Mouse (Mus musculus) hindbrain, embryonic 12.5 days (tissue): ENCODE data around the gene Sycp2l. TPM values are rescaled to one million over a fixed set of nuclear protein-coding genes. Genes with fewer than 3 reads are reported as not detected.

ENCODE experiments used
- ATAC-seq: fragments of 200-750 bp; cut with Nextera tagmentation; 2 replicates; pipeline ENCODE4 v1.8.0; 2017; ENCODE audit warnings: moderate TSS enrichment; ENCODE audit not compliant: low FRiP score
- H3K27ac ChIP-seq: fragments of 300-500 bp; sonication (generic); 2 replicates; pipeline ENCODE4 v1.5.1; 2016; ENCODE audit warnings: mild to moderate bottlenecking
- H3K27me3 ChIP-seq: fragments of 300-500 bp; sonication (generic); 2 replicates; pipeline ENCODE4 v1.6.1; 2016; ENCODE audit warnings: mild to moderate bottlenecking
- H3K36me3 ChIP-seq: fragments of 300-500 bp; sonication (generic); 2 replicates; pipeline ENCODE4 v1.6.1; 2016; ENCODE audit warnings: mild to moderate bottlenecking
- H3K4me1 ChIP-seq: fragments of 300-500 bp; sonication (generic); 2 replicates; pipeline ENCODE4 v1.6.1; 2016
- H3K4me2 ChIP-seq: fragments of 300-500 bp; sonication (generic); replicated peaks from 2 replicates; pipeline ENCODE4 v1.6.1; 2016; ENCODE audit warnings: mild to moderate bottlenecking
- H3K4me3 ChIP-seq: fragments of 300-500 bp; sonication (generic); 2 replicates; pipeline ENCODE4 v1.5.1; 2016; ENCODE audit warnings: mild to moderate bottlenecking
- H3K9ac ChIP-seq: fragments of 300-500 bp; sonication (generic); 2 replicates; pipeline ENCODE4 v1.6.1; 2016; ENCODE audit warnings: mild to moderate bottlenecking, moderate library complexity
- H3K9me3 ChIP-seq: fragments of 300-500 bp; sonication (generic); replicated peaks from 2 replicates; pipeline ENCODE4 v1.6.1; 2016; ENCODE audit warnings: mild to moderate bottlenecking
- WGBS: fragments of 180-500 bp; shearing (Covaris S2); methylation state at CpG from one replicate; pipeline ENCODE4 v1.1.7; 2016; 5-methylcytosine and 5-hydroxymethylcytosine counted together
- polyA plus RNA-seq: library from polyadenylated mRNA; unstranded; fragments of >200 nt; fragmentation: Nextera tagmentation; extraction: Ambion mirVana; gene quantifications from 2 replicates; pipeline ENCODE4 v1.2.1, GENCODE M21; 2016

Gene Sycp2l
- polyA plus RNA-seq, 1 experiment from 2014 or later, result not detected

DNA sequence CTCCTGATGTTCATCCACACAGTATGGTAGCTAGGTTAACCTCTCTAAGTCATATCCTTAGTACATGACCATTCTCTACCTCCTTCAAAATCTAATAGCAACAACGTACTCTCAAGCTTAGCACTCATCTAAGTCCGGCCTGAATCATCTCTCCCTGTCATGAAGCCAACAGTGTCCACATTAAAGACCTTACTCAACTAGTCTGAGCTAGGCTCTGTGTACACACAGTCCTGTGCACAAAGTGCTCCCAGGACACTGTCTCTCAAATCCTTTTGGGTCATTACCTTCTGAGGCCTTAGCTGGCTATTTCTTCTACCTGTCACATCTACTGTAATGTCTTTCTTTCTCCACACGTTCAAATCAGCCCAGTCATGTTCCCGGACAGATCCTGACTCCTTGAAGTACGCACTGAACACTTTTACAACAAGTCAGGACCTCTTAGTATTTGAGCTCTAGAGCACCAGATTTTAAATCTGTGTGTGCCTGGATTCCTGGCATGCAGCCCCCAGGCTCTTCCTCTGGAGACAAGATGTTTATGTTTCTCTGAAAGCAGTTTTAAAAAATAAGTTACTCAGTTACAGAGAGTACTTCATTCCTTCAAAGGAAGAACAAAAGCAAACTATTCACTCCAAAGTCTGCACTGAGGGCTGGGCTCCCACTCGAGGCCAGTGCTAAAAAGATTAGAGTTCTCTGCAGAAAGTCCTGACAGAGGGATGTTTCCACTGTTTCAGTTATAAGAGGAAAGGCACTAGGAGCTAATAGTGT is 98.6 kb downstream of the Sycp2l start:
- H3K4me3 ChIP-seq, result no peak overlapping the region
- no peaks in the 10 kb centered on the region for H3K36me3 ChIP-seq
- WGBS, result 80% methylated on average over 6 of the region's 6 CpGs
- no peaks in the 10 kb centered on the region for H3K4me1 ChIP-seq
- H3K27me3 ChIP-seq, result no peaks in the 10 kb centered on the region
- H3K9me3 ChIP-seq, result no peaks in the 10 kb centered on the region
- no peak for ATAC-seq
- no peak overlapping the region for H3K27ac ChIP-seq
- no peak overlapping the region for H3K4me2 ChIP-seq
- H3K9ac ChIP-seq, result no peak overlapping the region

DNA sequence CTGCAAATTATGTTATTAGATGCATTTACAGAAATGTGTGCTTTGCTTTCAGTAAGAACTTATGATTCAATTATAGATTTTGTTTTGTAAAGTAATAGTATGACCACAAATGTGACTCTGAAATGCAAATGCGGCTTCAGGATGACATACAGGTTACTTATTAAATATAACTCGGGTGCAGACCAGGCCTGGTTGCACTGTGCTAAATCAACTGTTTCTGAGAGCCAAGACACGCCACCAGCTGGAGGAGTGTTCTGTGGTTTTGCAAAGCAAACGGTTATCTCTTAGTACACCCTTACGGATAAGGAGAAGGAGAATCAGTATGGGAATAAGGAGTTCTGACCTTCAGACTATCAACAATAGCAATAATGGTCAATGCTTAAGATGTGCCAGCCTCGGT is 101.6 kb downstream of the Sycp2l start:
- no peak for ATAC-seq
- WGBS, result 91% methylated on average over 6 of the region's 6 CpGs
- H3K9me3 ChIP-seq, result peaks cover 3% of the 10 kb centered on the region

DNA sequence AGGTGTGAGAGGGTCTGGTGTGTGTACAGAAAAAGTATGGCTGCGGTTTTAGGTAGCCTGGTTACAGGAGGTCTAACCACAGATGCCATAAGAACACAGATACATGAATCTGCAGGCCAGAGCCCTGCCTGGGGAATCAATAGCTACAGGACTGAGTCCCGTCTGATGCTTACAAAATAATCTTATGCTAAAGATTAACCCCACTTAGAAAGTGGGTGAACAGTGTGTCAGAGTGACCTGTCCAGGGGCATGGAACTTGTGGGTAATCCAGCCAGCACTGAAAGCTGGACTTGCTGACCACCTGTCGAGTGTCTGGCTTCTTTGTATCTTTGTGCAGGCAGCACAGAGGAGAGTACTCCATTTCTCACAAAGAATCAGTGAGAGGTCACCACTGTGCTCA is 102.1 kb downstream of the Sycp2l start:
- Histone ChIP-seq H3K27me3 (no peaks in the 10 kb centered on the region), H3K4me3 (no peak overlapping the region), H3K9ac (no peak overlapping the region), H3K36me3 (no peaks in the 10 kb centered on the region), H3K4me1 (peaks cover 11% of the 10 kb centered on the region; the same call in 1 of the 2 replicates), H3K27ac (no peak overlapping the region), H3K9me3 (peaks cover 8% of the 10 kb centered on the region), H3K4me2 (no peak overlapping the region)
- no peak for ATAC-seq
- 78% methylated on average over 3 of the region's 3 CpGs for WGBS

More for the DNA sequence above, 101.6 kb downstream of the Sycp2l start:
- Histone ChIP-seq H3K4me2 (no peak overlapping the region), H3K9ac (no peak overlapping the region), H3K4me3 (no peak overlapping the region), H3K4me1 (peaks cover 11% of the 10 kb centered on the region; the same call in 1 of the 2 replicates), H3K27ac (no peak overlapping the region), H3K36me3 (no peaks in the 10 kb centered on the region), H3K27me3 (no peaks in the 10 kb centered on the region)

DNA sequence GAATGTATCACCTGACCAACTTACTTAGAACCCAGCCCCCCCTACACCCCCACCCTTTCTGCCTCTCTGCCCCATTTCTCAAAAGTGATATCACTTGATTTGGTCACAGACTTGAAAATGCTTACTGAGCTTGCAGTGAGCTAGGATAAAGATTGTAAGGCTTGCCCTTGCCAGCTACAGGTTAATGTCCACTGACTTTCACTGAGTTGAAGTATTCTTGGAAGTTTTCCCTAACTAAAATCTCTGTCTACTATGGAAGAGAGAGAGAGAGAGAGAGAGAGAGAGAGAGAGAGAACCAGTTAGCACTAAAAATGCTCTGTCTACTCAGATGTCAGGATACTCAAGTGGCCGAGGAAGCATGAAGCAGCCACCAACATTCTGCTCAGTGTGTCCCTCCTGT is 104.9 kb downstream of the Sycp2l start:
- Histone ChIP-seq H3K4me2 (peak overlapping the region; percentile 49), H3K9ac (peak overlapping the region; percentile 77; the same call in 1 of the 2 replicates), H3K4me3 (peak overlapping the region; percentile 73), H3K36me3 (no peaks in the 10 kb centered on the region), H3K27me3 (no peaks in the 10 kb centered on the region), H3K27ac (no peak overlapping the region), H3K9me3 (peaks cover 30% of the 10 kb centered on the region), H3K4me1 (peaks cover 11% of the 10 kb centered on the region; the same call in 1 of the 2 replicates)
- 27% methylated on average over 1 of the region's 1 CpGs for WGBS
- no peak for ATAC-seq

DNA sequence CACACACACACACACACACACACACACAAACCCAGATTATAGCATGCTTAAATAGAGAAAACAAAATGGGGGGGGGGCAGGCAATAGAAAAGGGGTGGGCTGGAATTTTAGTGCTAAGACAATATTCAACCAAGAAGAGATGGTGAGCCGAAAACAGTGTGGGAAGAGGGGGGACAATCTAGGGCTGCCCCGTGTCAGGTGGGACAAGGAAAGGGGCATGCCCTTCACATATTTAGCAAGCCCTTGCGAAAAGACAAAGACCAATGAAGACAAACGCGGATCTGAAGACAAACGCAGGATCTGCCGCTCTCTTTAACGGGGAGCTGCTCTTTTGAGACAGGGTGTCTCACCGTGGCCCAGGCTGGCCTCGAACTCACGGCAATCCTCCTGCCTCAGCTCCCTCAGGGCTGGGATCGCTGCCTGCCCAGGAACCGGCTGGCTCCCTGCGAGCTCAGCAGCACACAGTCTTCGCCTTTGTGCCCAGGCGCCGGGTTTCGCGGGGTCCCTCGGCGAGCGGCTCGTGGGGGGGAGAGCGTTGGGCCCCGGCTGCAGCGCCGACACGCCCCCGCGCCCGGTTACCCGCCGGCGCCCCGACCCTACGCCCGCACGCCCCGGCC is 105.7 kb downstream of the Sycp2l start:
- Histone ChIP-seq H3K4me3 (peak overlapping the region; percentile 73), H3K9ac (peak overlapping the region; percentile 77), H3K27me3 (no peaks in the 10 kb centered on the region), H3K9me3 (peaks cover 32% of the 10 kb centered on the region), H3K4me2 (peak overlapping the region; percentile 49), H3K27ac (peak overlapping the region; percentile 80), H3K36me3 (no peaks in the 10 kb centered on the region), H3K4me1 (peaks cover 11% of the 10 kb centered on the region; the same call in 1 of the 2 replicates)
- ATAC-seq, result peak; percentile 89
- WGBS, result 3% methylated on average over 35 of the region's 39 CpGs

DNA sequence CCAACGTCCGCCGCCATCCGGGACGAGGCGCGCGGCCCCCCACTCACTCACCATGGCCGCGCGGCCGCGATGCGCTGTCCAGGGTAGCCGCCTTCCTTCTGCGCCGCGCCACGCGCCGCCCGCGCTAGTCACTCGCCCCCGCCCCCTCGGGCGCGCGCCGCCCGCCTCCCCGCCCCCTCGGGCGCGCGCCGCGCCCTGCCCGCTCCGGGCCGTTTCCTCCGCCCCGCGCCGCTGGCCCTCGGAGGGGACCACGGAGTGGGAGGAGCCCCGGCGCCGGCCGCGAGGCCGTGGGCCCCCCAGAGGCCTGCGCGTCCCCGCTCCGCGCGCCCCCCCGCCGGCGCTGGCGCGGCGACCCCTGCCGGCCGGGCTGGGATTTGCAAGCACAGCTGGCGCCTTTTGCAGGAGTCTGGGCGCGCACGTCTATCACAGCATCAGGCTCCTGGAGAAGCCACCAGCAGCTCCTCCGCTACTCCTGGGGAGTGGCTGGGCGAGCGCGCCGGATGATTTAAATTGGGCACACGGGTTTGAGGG is 106.3 kb downstream of the Sycp2l start, which contains the start of gene Elovl2:
Gene Elovl2, minus strand, starts transcription at position 102 of the 531 bp plus-strand sequence.
- H3K9ac ChIP-seq, result peak within 1 kb of the TSS; percentile 77
- H3K4me2 ChIP-seq, result peak within 1 kb of the TSS; percentile 49
- H3K4me1 ChIP-seq, result peaks cover 11% of the 10 kb centered on the region; the same call in 1 of the 2 replicates
- peaks cover 32% of the 10 kb centered on the region for H3K9me3 ChIP-seq
- peak within 1 kb of the TSS; percentile 73 for H3K4me3 ChIP-seq
- ATAC-seq, result peak; percentile 96
- 1% methylated on average over 47 of the region's 77 CpGs for WGBS
- H3K27ac ChIP-seq, result peak within 1 kb of the TSS; percentile 80
- H3K36me3 ChIP-seq, result no peaks in the 10 kb centered on the region
- no peaks in the 10 kb centered on the region for H3K27me3 ChIP-seq

Other genes with a start within 250 kb of the Sycp2l start
- 67.9 and 73.9 TPM in 2 replicates for gene Pak1ip1, start 113.3 kb upstream of the Sycp2l start, polyA plus RNA-seq
- 139 and 148 TPM in 2 replicates for gene Tmem14c, start 98.0 kb upstream of the Sycp2l start, polyA plus RNA-seq
- gene Mak, start 34.6 kb upstream of the Sycp2l start, polyA plus RNA-seq, result 1.2 and 1.9 TPM in 2 replicates
- not detected in 2 replicates for gene Gcm2, start 3.3 kb upstream of the Sycp2l start, polyA plus RNA-seq
- gene Elovl2, start 106.1 kb downstream of the Sycp2l start, polyA plus RNA-seq, result 38.0 and 41.4 TPM in 2 replicates
- gene Smim13, start 135.5 kb downstream of the Sycp2l start, polyA plus RNA-seq, result 20.0 and 21.5 TPM in 2 replicates
- gene Gm17364, start 159.7 kb downstream of the Sycp2l start, polyA plus RNA-seq, result not detected in 2 replicates